Mouse (Mus musculus) gastrocnemius, postnatal 36 days (tissue): Measurements from ENCODE around the gene En1. TPM values are rescaled to one million over a fixed set of nuclear protein-coding genes. Genes with fewer than 3 reads are reported as not detected.
A peak's percentile ranks its signal among the peaks of the same experiment; 100 is the strongest.

Experiments
- DNase-seq, 2 experiments: peaks; one replicate each; pipeline ENCODE4 v3.0.0; 2022
- intact Hi-C: fragments of 180-260 bp; cut with DNase I; formaldehyde crosslinking; loops from one replicate; pipeline ENCODE4 v1.15.1; 2025
- total RNA-seq, 2 experiments: library from RNA; stranded (reverse); gene quantifications; 2 replicates each; pipeline ENCODE4 v1.2.3; 2021

The En1 gene
- total RNA-seq, 2 experiments from 2014 or later: 6.8 to 7.4 TPM

DNA sequence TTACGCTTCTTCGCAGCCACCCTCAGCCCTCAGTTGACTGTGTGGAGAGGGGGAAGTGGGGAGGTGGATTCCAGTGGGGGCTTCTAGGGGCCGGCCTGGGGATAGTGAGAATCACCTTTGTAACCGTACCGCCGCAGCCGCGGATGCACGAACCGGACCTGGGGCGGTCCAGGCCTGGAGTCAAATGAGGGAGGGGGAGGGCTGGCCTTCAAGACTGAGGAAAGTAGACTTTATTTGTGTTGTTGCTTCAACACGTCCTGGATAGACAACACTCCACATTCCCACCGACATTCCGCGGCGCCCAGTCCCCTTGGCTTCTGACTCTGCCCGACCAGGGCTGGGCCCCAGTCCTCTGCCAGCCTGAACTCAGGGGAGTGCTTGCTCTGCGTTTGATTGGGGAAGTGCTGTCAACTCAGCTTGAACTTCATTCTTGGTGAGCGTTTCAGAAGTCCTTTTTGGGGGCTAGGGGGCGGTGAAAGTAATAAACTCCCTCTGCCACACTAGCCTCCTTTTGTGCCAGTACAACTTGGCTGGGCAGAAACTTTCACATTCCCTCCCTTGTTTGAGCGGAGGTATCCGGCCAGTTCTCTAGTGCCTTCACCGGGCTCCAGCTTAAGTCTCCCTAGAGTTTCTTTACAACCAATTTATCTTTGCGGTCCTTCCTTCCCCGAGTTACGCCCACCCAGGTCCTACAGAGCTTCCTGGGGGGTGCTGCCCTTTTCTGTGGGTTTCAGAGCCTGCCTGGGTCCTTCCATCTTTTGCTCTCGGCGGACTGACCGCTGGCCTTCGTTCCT, 12.3 kb downstream of the En1 start:
- no peak for DNase-seq
- intact Hi-C loops: no loop called here

DNA sequence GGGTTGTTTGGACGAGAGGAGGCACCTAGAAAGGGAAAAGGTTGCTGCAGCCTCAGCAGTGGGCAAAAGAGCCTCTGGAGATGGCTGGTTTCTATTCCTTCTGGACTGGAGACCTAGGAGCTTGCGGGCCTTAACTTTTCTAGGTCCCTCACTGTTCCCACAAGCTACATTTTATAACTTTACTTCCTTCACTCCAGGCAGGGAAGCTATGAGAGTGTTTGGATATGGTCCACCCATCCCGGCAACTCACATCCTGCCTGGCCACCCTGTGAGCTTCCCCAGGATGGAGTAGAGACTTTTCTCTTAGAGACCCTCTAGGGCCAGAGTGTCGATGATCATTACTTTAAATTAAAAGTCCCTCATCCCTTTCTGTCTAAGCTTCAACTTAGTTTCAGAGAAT, 13.3 kb downstream of the En1 start:
- no peak for DNase-seq
- intact Hi-C loops: no loop called here

DNA sequence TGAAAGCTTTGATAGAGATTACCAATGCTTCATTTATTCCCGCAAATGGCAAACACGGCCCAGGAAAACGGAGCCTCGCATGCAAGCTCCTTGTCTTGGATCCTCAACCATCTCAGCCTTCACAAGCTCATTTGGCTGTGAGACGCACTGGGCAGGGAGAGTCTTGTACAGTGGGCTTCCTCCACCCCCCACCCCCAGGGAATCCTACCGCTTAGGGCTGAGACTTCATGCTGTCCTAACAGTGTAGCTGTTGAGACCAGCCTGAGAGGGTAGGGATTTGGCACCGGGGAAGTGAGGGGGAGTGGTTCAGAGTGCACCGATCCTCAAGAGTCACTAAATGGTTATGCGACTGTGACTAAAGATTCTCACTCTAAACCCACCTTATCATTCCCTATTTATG, 13.7 kb downstream of the En1 start:
- no peak for DNase-seq
- intact Hi-C loops: no loop called here

DNA sequence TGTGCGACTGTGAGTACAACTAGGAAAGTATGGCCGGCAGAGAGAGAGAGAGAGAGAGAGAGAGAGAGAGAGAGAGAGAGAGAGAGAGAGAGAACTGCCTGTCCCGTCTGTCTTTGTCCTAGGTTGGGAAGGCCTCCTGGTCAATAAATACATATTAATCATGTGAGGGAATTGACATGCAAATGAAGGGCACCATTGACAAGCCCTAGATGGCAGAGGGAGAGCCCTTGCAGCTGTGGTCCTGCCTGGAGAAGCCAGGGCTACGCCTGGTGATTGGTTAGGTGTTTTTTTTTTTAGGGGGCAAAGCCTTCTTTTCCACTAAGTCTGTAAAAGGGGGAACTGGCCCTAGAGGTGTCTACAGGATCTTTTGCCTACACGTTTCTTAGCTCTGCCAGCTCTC, 19.2 kb downstream of the En1 start:
- intact Hi-C loops: no loop called here
- DNase-seq: no peak

DNA sequence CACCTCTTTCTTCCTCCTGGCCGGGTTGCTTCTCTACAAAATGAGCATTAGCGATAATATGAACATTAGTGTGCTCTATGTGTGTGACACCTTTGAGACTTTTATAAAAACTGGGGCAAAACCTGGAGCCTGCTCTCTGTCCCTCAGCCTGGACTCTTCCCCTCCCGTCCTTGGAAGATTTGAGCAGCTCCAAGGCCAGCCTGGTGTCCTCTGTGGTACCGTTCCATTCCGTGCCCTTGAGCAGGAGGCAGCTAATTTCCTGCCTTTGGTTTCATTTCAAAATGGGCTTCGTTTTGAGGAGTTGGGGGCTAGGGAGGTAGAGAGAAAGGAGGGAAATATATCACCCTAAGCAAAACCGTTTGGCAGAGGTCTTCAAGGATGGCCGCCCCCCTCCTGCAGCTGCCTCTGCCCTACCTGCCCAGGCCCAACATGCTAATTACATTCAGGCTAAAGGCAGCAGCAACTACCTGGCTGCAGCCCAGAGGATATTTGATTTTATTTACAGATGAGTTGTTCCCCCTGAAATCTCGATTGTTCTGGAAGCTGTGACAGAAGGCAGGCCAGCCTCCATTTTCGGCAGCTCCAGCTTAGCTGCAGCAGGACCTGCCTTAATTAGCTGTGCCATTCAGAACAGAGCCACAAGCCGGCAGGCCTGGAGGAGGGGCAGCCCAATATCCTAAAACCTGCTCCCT, 24.9 kb downstream of the En1 start:
- intact Hi-C loops: no loop called here
- no peak for DNase-seq

DNA sequence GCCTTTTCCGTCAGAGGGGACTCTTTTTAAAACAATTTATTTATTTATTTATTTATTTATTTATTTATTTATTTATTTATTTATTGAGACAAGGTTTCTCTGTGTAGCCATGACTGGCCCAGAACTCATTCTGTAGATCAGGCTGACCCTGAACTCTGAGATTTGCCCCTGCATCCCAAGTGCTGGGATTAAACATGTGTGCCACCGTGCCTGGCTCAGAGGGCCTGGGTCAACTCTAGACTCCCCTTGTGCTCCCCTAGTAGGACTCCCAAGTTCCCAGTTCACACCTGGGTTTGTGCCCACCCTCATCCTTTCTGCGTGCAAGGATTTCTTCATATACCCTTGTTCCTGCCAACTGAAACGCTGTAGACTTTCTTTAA, 25.4 kb downstream of the En1 start:
- intact Hi-C loops: no loop called here
- no peak for DNase-seq

DNA sequence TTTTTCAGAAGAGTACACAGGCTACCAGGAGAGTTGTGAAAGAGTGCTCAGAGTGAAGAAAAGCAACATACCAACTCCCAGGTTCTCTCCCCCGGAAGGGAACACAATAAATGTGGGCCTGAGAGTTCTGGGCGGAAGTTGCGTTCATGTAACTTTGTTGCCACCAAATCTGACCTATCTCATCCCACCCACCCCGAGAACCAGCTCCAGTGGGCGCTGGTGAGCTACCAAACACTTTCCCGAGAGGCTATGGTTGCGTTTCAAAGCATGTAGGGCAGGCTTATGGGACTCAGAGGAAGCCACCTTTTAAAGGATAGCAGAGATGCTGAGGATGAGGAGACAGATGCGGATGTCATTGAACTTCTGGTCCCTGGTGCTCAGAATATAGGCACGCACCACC, 26.6 kb downstream of the En1 start:
- DNase-seq: no peak
- intact Hi-C loops: no loop called here

DNA sequence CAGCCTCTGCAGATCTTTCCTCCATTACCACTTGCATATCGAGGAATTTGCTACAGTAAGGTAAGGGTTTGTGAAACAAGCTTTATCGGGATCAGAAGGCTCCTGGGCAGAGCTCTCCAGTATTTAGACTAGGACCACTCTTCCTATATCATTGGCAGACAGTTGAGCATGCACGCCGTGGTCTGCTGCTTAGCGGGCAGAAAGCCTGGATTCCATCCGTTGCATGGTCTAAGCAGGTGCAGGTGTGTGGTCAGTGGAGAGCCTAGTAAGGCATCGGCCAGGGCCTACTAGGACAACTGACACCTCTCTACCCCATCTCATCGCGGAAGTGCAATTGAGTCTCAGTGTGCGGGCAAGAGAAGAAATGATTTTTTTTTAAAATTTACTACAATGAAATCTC, 41.2 kb downstream of the En1 start:
- intact Hi-C loops: loop anchor here (2.0 kb wide), 1 partner anchor 35 kb away; no protein-coding TSS in a partner anchor
- no peak for DNase-seq

DNA sequence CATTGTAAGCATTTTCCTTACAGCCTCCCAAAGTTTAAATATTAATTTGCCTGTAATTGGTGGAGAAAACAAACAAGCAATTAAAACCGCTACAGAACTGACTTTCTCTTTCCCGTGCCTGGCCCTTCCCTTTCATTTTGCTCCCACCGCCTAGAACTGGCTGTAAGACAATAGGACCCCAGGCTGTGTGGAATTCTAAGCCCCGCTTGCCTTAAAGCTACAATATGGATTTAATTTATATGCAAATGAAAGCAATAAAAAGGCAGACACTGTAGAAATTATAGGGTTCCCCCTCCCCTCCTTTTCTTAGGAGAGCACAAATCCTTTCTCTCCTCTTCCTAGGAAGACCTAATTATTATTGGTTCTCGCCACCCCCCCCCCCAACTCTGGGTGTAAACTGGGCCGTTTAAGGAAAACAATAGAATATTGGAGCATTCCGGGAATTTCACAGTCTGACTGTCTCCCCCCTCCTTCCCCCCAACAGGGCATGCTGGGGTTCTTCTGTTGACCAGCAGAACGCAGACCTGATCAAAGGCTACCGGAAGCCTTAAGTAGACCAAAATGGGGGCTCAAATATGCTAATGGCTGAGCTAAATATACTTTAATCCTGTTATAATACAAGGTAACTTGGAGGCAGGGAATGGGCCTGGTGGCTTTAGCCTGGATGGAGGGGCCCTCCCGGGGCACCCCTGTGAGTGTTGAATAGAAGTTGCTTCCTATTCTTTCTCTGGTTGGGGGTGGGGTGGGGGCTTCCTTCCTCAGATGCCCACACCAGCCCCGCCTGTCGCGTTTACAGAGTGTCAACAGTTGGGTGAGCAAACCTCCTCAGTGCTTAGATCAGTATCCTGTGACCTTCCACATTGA, 41.9 kb downstream of the En1 start:
- intact Hi-C loops: loop anchor here (2.0 kb wide), 1 partner anchor 35 kb away; no protein-coding TSS in a partner anchor

DNA sequence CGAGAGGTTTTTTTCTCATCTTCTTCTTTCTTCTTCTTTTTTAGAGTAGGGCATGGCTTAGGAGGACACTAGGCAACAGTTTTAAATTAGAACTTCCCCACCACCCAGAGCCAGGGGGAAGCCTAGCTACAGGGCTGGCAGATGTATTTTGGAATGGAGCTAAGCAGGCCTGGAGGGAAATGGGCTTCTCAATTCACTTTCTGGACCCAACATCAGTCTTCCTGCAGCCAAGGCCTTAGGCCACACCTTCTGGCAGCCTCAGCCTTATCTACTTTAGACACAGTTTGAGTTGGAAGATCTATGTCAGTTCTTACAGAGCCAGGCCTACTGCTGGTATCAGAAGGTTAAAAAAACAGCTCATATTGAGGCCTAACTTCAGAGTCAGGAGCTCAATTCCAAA, 42.5 kb downstream of the En1 start:
- DNase-seq: peak; percentile 13 to 16

More for the DNA sequence above, 41.9 kb downstream of the En1 start:
- DNase-seq: no peak

DNA sequence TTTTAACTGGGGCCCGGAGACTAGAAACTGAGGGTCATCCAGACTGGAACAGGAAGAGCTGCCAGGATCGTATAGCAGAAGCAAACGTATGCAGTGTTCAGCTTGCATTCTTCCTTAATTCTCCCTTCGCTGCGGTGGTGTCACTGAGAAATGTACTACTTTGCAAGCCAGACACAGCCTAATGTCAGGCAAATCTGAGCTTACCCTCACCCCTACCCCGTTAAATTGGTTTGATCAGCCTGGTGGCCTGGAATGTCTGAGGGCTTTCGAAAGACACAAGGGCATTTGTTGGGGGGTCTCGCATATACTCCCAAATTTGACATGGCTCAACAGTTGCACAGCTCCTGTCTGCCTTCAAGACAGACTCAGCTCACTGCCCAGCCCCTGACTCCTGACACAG, 47.9 kb downstream of the En1 start:
- intact Hi-C loops: no loop called here
- no peak for DNase-seq

More for the DNA sequence above, 42.5 kb downstream of the En1 start:
- intact Hi-C loops: no loop called here

DNA sequence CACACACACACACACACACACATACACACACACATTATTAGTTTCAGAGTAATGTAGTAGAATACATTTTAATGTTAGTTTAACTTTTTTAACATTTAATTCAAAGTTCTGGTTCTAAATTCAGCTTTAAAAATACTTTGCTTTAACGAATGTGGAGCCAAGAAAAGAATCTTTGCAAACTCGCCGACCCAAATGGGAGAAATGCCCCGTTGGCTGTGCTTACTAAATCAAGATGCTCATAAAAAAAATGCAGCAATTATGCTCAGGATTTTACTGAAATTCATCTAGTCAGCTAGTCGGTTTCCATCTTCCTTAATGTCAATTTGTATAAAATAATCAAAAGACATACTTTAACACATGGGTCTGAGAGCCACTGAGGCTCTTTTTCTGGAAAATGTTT, 49.8 kb downstream of the En1 start:
- no peak for DNase-seq
- intact Hi-C loops: no loop called here

DNA sequence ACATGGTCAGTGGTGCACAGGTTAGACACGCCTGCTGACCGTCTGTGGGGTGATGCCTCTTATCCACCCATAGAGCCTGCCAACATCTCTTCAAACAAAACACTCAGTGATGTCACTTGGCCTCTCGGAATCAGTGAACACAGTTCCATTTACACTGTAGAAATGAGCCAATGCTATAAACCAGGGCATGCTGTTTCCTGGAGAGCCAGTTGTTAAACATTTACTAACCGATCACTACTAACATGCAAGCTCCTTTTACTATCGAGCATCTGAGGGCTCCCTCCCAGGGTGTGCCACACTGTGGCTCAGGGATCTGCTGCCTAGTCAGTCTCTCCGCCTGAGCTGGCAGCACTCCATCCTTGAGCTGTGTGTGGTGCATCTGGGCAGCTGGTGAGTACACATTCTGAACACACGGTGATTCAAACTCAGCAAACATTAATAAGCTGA, 52.8 kb downstream of the En1 start:
- intact Hi-C loops: no loop called here
- DNase-seq: peak in 1 of 2 experiments; percentile 15

Other genes with a start within 250 kb of the En1 start
- under 1 TPM in 1 of 2 experiments, not detected in 1; 0.18 TPM for gene Marco, start 97.4 kb upstream of the En1 start, total RNA-seq